Mouse (Mus musculus): ENCODE data around the gene Ifna16. TPM values are rescaled to one million over a fixed set of nuclear protein-coding genes. Genes with fewer than 3 reads are reported as not detected.

The Ifna16 gene
- polyA plus RNA-seq (2015; fragmentation: Nextera tagmentation; extraction: Ambion mirVana): not detected in 2 replicates

DNA sequence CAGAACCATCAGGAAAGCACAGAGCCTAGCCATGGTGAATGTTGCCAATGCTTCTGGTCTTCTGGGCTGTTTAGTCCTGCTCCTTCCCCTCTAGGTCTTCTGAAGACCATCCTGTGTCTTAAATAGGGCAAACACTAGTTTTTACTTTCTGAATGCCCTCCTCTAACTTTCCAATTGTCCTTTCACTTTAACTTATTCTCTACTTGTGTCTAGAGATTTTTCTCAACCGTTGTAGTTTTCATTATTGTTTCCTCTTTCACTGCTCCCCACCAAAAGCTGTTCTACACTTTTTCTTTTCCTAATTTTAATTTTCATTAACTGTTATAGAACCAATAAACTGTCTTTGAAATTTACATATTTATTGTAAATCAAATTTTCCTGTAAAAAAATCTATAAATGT lies at the start of gene Ifna16:
TSS of gene Ifna16 (minus strand) at position 101 of the 400 bp plus-strand sequence.
- Histone ChIP-seq H3K27me3 (ENCODE audit: control insufficient read depth, insufficient read depth, low read length) (no peaks in the 10 kb centered on the region), H3K4me1 (ENCODE audit: control insufficient read depth, insufficient read depth, low read length) (no peaks in the 10 kb centered on the region), H3K36me3 (ENCODE audit: control insufficient read depth, insufficient read depth) (no peaks in the 10 kb centered on the region), H3K27ac (ENCODE audit: low read length) (no peak within 1 kb of the TSS), H3K4me2 (ENCODE audit: low read depth, low read length) (no peak within 1 kb of the TSS), H3K4me3 (ENCODE audit: low read length) (no peak within 1 kb of the TSS), H3K9me3 (replicated peaks; ENCODE audit: control insufficient read depth, low read length) (no peaks in the 10 kb centered on the region), H3K9ac (ENCODE audit: low read length) (no peak within 1 kb of the TSS)
- 74% methylated on average over 1 of the region's 1 CpGs for WGBS
- no peak for ATAC-seq (replicated peaks; ENCODE audit: extremely low read depth, insufficient read depth, low FRiP score)

DNA sequence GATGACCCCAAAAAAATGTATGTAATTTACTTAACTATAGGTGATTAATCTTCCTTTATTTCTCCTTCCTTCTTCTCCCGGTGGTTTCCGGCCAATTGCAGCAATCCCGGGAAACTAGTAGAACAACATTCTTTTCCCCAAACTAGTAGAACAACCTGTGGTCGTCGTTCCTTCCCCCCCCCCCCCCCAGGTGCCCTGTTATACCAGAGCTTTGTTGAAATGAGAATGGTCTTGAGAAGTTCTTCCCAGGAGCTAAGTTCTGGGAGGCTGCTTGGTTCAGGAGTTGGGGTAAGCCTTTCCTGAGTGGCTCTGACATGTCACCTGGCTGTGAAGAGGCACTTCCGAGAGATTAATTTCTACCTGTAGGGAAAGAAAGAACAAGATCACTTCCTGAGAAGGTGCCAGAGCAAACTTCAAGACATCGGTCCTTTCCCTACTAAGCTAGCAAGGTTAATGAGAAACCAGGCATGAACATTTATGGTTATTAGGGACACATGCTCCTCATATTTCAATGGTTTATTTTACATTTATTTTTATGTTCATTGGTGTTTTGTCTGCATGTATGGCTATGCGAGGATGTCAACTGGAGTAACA lies 46.9 kb upstream of the Ifna16 start:
- Histone ChIP-seq H3K27ac (ENCODE audit: low read length) (no peak overlapping the region), H3K27me3 (ENCODE audit: control insufficient read depth, insufficient read depth, low read length) (no peaks in the 10 kb centered on the region), H3K9ac (ENCODE audit: low read length) (no peak overlapping the region), H3K4me2 (ENCODE audit: low read depth, low read length) (no peak overlapping the region), H3K4me3 (ENCODE audit: low read length) (no peak overlapping the region), H3K9me3 (replicated peaks; ENCODE audit: control insufficient read depth, low read length) (no peaks in the 10 kb centered on the region), H3K4me1 (ENCODE audit: control insufficient read depth, insufficient read depth, low read length) (peaks cover 10% of the 10 kb centered on the region), H3K36me3 (ENCODE audit: control insufficient read depth, insufficient read depth) (peaks cover 9% of the 10 kb centered on the region; the same call in 1 of the 2 replicates)
- 62% methylated on average over 8 of the region's 8 CpGs for WGBS
- no peak for ATAC-seq (replicated peaks; ENCODE audit: extremely low read depth, insufficient read depth, low FRiP score)

- H3K36me3 ChIP-seq (ENCODE audit: control insufficient read depth, insufficient read depth): peaks cover 11% of the 10 kb centered on the region; the same call in 1 of the 2 replicates
- H3K4me2 ChIP-seq (ENCODE audit: low read depth, low read length): peak within 1 kb of the TSS; percentile 90
- peak; percentile 99 for ATAC-seq (replicated peaks; ENCODE audit: extremely low read depth, insufficient read depth, low FRiP score)
- H3K27me3 ChIP-seq (ENCODE audit: control insufficient read depth, insufficient read depth, low read length): no peaks in the 10 kb centered on the region
- H3K4me1 ChIP-seq (ENCODE audit: control insufficient read depth, insufficient read depth, low read length): peaks cover 13% of the 10 kb centered on the region
- peak within 1 kb of the TSS; percentile 97 for H3K9ac ChIP-seq (ENCODE audit: low read length)
- no peaks in the 10 kb centered on the region for H3K9me3 ChIP-seq (replicated peaks; ENCODE audit: control insufficient read depth, low read length)
- peak within 1 kb of the TSS; percentile 91 for H3K4me3 ChIP-seq (ENCODE audit: low read length)
- under 1% methylated on average over 82 of the region's 82 CpGs for WGBS
- peak within 1 kb of the TSS; percentile 100 for H3K27ac ChIP-seq (ENCODE audit: low read length)
Observed at GRCm38 (mm10) chr4:88721791-88722721, 45.3 kb upstream of the Ifna16 start, which contains the start of the genes Gm26566 and Klhl9. Gm26566 (plus strand) TSS chr4:88721805. Klhl9 (minus strand) TSS chr4:88722465.

GRCm38 (mm10) chr4:88718715-88719114 lies 42.0 kb upstream of the Ifna16 start:
- H3K27ac ChIP-seq (ENCODE audit: low read length): no peak overlapping the region

DNA sequence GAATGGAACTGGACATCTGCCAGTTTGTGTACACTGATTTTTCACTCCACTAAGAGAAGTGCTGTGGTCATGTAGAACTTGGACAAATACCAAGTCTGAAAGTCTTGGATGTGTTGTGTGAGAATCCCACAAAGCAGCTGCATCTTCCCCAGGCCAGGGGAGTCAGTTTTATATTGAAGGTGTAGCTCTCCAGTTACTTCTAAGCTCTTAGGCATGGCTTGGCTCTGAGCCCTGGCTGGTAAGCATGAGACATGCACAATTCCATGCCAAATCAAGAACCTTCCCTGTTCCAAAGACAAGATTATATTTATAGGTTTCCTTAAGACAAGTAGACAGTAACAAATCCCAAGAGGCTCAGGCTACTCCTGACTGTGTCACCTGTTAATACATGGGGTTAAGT lies 38.3 kb upstream of the Ifna16 start:
- Histone ChIP-seq H3K4me3 (ENCODE audit: low read length) (no peak overlapping the region), H3K36me3 (ENCODE audit: control insufficient read depth, insufficient read depth) (peaks cover 10% of the 10 kb centered on the region), H3K4me2 (ENCODE audit: low read depth, low read length) (no peak overlapping the region), H3K9ac (ENCODE audit: low read length) (no peak overlapping the region), H3K4me1 (ENCODE audit: control insufficient read depth, insufficient read depth, low read length) (peaks cover 16% of the 10 kb centered on the region), H3K27ac (ENCODE audit: low read length) (no peak overlapping the region), H3K27me3 (ENCODE audit: control insufficient read depth, insufficient read depth, low read length) (no peaks in the 10 kb centered on the region), H3K9me3 (replicated peaks; ENCODE audit: control insufficient read depth, low read length) (no peaks in the 10 kb centered on the region)
- ATAC-seq (replicated peaks; ENCODE audit: extremely low read depth, insufficient read depth, low FRiP score): no peak

More at GRCm38 (mm10) chr4:88718715-88719114, 42.0 kb upstream of the Ifna16 start:
- Histone ChIP-seq H3K4me3 (ENCODE audit: low read length) (peak overlapping the region; percentile 53), H3K36me3 (ENCODE audit: control insufficient read depth, insufficient read depth) (peaks cover 18% of the 10 kb centered on the region), H3K9me3 (replicated peaks; ENCODE audit: control insufficient read depth, low read length) (no peaks in the 10 kb centered on the region), H3K27me3 (ENCODE audit: control insufficient read depth, insufficient read depth, low read length) (no peaks in the 10 kb centered on the region), H3K4me1 (ENCODE audit: control insufficient read depth, insufficient read depth, low read length) (peaks cover 24% of the 10 kb centered on the region), H3K9ac (ENCODE audit: low read length) (peak overlapping the region; percentile 54), H3K4me2 (ENCODE audit: low read depth, low read length) (peak overlapping the region; percentile 72)
- ATAC-seq (replicated peaks; ENCODE audit: extremely low read depth, insufficient read depth, low FRiP score): no peak
- 19% methylated on average over 1 of the region's 1 CpGs for WGBS

- Histone ChIP-seq H3K4me2 (ENCODE audit: low read depth, low read length) (no peak overlapping the region), H3K4me1 (ENCODE audit: control insufficient read depth, insufficient read depth, low read length) (peaks cover 16% of the 10 kb centered on the region), H3K9ac (ENCODE audit: low read length) (no peak overlapping the region), H3K9me3 (replicated peaks; ENCODE audit: control insufficient read depth, low read length) (no peaks in the 10 kb centered on the region), H3K27me3 (ENCODE audit: control insufficient read depth, insufficient read depth, low read length) (no peaks in the 10 kb centered on the region), H3K36me3 (ENCODE audit: control insufficient read depth, insufficient read depth) (peaks cover 8% of the 10 kb centered on the region), H3K4me3 (ENCODE audit: low read length) (no peak overlapping the region), H3K27ac (ENCODE audit: low read length) (no peak overlapping the region)
- no peak for ATAC-seq (replicated peaks; ENCODE audit: extremely low read depth, insufficient read depth, low FRiP score)
- 71% methylated on average over 1 of the region's 1 CpGs for WGBS
Observed at GRCm38 (mm10) chr4:88714281-88714680, 37.6 kb upstream of the Ifna16 start.

- no peak for ATAC-seq (replicated peaks; ENCODE audit: extremely low read depth, insufficient read depth, low FRiP score)
- Histone ChIP-seq H3K4me1 (ENCODE audit: control insufficient read depth, insufficient read depth, low read length) (no peaks in the 10 kb centered on the region), H3K36me3 (ENCODE audit: control insufficient read depth, insufficient read depth) (no peaks in the 10 kb centered on the region), H3K27me3 (ENCODE audit: control insufficient read depth, insufficient read depth, low read length) (no peaks in the 10 kb centered on the region), H3K4me3 (ENCODE audit: low read length) (no peak overlapping the region), H3K27ac (ENCODE audit: low read length) (no peak overlapping the region), H3K4me2 (ENCODE audit: low read depth, low read length) (no peak overlapping the region), H3K9me3 (replicated peaks; ENCODE audit: control insufficient read depth, low read length) (no peaks in the 10 kb centered on the region), H3K9ac (ENCODE audit: low read length) (no peak overlapping the region)
- 78% methylated on average over 1 of the region's 1 CpGs for WGBS
Observed at GRCm38 (mm10) chr4:88707128-88707826, 30.6 kb upstream of the Ifna16 start.

GRCm38 (mm10) chr4:88705924-88706323 lies 29.2 kb upstream of the Ifna16 start:
- ATAC-seq (replicated peaks; ENCODE audit: extremely low read depth, insufficient read depth, low FRiP score): no peak
- Histone ChIP-seq H3K27ac (ENCODE audit: low read length) (no peak overlapping the region), H3K4me3 (ENCODE audit: low read length) (no peak overlapping the region), H3K4me2 (ENCODE audit: low read depth, low read length) (no peak overlapping the region), H3K9me3 (replicated peaks; ENCODE audit: control insufficient read depth, low read length) (no peaks in the 10 kb centered on the region), H3K27me3 (ENCODE audit: control insufficient read depth, insufficient read depth, low read length) (no peaks in the 10 kb centered on the region), H3K36me3 (ENCODE audit: control insufficient read depth, insufficient read depth) (no peaks in the 10 kb centered on the region), H3K9ac (ENCODE audit: low read length) (no peak overlapping the region), H3K4me1 (ENCODE audit: control insufficient read depth, insufficient read depth, low read length) (no peaks in the 10 kb centered on the region)
- 31% methylated on average over 3 of the region's 3 CpGs for WGBS

Measured in heart, embryonic 16.5 days (tissue).